Mouse (Mus musculus) lung, adult 2 months (tissue): ENCODE measurements at regions not wholly inside any gene's neighbourhood (a gene's known extent, or its start where the extent isn't known, plus 50 kb on each side); places are given as distances from the start of the nearest gene placed in this dataset.

Experiments
- DNase-seq: peaks from one replicate; pipeline ENCODE4 v3.0.0; 2022
- H3K4me1 ChIP-seq: fragments of 200-500 bp; 2 replicates; pipeline ENCODE4 v1.6.1; 2011; ENCODE audit warnings: low read length; ENCODE audit not compliant: control insufficient read depth, insufficient read depth
- H3K4me3 ChIP-seq: fragments of 200-500 bp; replicated peaks from 2 replicates; pipeline ENCODE3; 2011; ENCODE audit warnings: low read depth, mild to moderate bottlenecking, control low read depth, low read length; ENCODE audit errors: extremely low read depth
- CTCF ChIP-seq: fragments of 200-500 bp; IDR thresholded peaks from 2 replicates; pipeline ENCODE4 v1.5.1; 2011; ENCODE audit warnings: mild to moderate bottlenecking, low read length, control low read depth; ENCODE audit not compliant: insufficient read depth
- POLR2A ChIP-seq: fragments of 200-500 bp; IDR thresholded peaks from 2 replicates; pipeline ENCODE4 v1.6.1; 2011; ENCODE audit warnings: low read depth, mild to moderate bottlenecking, control low read depth, low read length, borderline replicate concordance; ENCODE audit errors: extremely low read depth
- WGBS: fragments of 180-500 bp; shearing (Covaris S2); methylation state at CpG from one replicate; pipeline ENCODE4 v1.1.7; 2018; 5-methylcytosine and 5-hydroxymethylcytosine counted together

DNA sequence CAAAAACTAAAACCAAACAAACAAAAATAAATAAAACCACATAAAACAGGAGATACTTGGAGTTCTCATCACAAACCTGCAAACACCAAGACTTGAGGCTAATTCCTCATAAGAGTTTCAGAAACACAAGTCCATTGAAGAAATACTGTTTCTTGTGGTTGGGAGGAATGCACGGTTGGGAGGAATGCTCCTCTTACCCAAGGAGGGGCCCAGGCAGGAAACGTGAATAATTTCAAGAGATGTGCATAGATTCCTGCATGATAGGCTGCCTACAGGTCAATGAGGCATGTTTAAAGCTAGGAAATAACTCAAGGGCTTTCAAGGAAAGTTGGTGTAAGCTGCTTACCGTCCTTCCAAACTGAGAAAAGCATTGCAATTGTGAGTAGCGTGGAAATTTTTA is 243.7 kb downstream of the Fam49a start:
- DNase-seq: no peak
- no peaks in the 10 kb centered on the region for H3K4me1 ChIP-seq
- 52% methylated on average over 4 of the region's 4 CpGs for WGBS
- no peak for TF ChIP-seq POLR2A
- no peak for TF ChIP-seq CTCF
- no peak overlapping the region for H3K4me3 ChIP-seq

DNA sequence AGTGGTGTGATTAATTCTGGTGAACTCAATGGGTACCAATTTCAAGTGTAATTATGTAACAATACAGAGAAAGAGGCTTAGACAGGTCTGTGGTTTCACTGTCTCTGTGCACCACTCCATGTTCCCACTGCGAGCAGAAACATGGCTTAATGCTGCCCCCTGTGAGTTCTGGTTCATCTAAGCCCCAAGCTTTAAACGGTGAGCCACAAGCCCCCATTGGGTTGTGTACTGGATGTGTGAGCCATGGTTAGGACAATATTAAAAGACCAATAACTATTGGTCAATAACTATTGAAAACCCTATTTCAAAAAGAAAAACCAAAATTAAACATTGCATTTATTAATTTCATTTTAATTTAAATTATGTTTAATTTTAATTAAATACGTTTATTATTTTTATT is 238.0 kb downstream of the Fam49a start:
- H3K4me3 ChIP-seq: no peak overlapping the region
- no peak for DNase-seq
- H3K4me1 ChIP-seq: peaks cover 2% of the 10 kb centered on the region; the same call in 1 of the 2 replicates
- WGBS: 72% methylated on average over 3 of the region's 3 CpGs
- TF ChIP-seq POLR2A (no peak), CTCF (no peak)

DNA sequence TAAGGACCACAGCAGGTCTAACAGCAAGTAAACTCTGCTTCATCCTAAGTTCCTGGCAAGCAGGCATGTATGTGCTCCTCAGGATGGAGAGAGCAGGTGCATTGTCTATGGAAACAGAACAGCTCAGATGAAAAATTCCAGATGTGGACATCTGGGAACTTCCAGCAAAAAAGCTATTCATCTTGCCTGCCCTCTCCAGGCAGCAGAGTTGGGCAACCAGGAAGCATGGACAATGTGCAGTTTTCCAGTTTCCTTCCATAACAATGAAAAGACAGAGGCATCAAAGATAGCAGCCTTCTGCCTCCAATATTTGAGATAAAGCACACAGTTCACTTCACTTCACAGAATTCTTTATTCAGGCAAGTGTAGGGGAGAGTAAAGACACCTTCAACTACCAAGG is 236.7 kb downstream of the Fam49a start:
- Histone ChIP-seq H3K4me1 (peaks cover 2% of the 10 kb centered on the region; the same call in 1 of the 2 replicates), H3K4me3 (no peak overlapping the region)
- DNase-seq: no peak
- TF ChIP-seq CTCF (no peak), POLR2A (no peak)

DNA sequence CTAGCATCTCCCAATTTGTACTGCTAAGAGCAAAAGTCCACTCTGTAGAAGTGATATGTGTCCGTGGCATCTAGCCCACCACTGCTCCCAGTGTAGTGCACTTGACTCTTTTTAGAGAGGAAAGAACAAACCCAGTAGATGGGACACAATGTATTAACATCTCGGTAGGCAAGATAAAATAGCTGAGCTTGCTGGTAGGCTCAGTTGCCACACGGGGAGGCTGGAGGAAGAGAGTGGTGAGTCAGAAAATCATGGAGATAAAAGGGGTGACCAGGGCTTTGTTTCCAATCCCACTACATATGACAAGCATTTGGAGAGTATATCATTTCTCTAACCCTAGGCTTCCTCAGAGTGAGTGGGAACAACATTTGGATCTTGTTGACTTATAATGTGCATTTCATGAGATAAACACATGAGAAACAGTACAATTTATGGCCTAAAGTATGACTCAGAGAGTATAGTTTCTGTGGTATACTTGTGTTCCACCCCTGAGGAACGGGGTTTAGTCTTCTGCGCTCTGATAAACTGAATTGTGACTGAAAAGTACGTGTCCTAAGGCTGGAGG is 235.4 kb downstream of the Fam49a start:
- DNase-seq: no peak
- WGBS: 65% methylated on average over 6 of the region's 6 CpGs
- no peak for TF ChIP-seq POLR2A
- TF ChIP-seq CTCF: no peak
- H3K4me3 ChIP-seq: no peak overlapping the region
- H3K4me1 ChIP-seq: peaks cover 2% of the 10 kb centered on the region; the same call in 1 of the 2 replicates

DNA sequence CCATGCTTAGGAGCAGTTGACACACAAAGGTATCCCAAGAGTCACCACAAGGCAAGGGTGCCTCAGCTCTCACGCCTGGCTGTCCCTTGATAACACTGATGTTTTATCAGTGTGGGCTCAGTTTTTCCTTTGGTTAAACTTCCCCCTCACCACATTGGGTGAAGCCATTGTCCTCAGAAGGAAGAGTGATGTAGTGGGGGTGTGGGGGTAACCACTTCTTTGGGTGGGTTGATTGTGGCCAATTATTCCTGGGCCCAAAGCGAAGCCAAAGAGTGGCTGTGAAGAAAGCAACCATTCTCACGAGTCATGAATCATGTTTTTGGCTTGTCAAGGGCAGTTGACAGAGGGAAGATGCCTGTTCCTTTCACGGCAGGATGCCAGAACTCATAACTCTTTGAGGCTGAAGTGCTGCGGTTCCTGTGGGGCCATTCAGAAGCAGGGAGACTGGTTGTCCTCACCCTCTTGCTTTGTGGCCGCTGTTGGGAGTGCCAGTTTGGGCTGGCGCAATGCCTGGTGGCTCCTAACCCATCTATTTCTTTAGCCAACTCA is 234.7 kb downstream of the Fam49a start:
- H3K4me3 ChIP-seq: no peak overlapping the region
- DNase-seq: peak; percentile 5
- WGBS: 27% methylated on average over 7 of the region's 7 CpGs
- TF ChIP-seq CTCF: no peak
- TF ChIP-seq POLR2A: no peak
- peaks cover 2% of the 10 kb centered on the region; the same call in 1 of the 2 replicates for H3K4me1 ChIP-seq

DNA sequence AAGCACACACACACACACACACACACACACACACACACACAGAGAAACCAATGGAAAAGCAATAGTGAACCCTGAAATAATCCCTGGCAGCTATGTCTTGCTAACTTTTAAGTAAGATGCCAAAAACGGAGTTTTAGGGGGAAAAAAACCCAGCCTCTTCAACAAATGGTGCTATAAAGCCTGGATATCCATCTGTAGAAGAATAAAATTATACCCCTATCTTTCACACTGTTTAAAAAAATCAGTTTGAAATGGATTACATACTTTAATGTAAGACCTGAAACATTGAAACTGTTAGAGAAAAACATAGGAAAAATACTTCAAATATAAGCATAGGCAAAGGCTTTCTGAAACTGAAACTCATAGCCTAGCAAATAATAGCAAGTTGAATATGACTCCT is 228.2 kb downstream of the Fam49a start:
- 64% methylated on average over 1 of the region's 1 CpGs for WGBS
- DNase-seq: no peak
- Histone ChIP-seq H3K4me1 (no peaks in the 10 kb centered on the region), H3K4me3 (no peak overlapping the region)
- TF ChIP-seq POLR2A (no peak), CTCF (no peak)

DNA sequence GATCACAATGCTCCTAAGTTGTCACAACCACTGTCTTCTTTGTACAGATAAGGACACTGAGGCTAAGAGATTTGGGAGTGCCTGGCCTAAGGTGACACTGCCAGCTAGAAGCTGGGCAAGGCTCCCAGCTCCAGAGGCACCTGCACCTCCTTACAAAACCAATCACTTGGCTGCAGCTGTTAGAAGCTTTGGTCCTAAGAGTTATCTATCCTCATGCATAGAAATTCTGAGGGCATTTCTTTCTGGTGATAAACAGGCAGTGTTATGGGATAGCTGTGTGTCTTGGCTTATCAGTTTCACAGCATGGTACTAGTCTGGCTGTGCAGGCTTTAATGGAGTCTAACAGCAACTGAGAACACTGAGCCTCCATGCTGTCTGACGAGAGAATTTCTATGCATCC is 226.2 kb downstream of the Fam49a start:
- Histone ChIP-seq H3K4me3 (no peak overlapping the region), H3K4me1 (no peaks in the 10 kb centered on the region)
- TF ChIP-seq CTCF (no peak), POLR2A (no peak)
- WGBS: 84% methylated on average over 1 of the region's 1 CpGs
- no peak for DNase-seq

DNA sequence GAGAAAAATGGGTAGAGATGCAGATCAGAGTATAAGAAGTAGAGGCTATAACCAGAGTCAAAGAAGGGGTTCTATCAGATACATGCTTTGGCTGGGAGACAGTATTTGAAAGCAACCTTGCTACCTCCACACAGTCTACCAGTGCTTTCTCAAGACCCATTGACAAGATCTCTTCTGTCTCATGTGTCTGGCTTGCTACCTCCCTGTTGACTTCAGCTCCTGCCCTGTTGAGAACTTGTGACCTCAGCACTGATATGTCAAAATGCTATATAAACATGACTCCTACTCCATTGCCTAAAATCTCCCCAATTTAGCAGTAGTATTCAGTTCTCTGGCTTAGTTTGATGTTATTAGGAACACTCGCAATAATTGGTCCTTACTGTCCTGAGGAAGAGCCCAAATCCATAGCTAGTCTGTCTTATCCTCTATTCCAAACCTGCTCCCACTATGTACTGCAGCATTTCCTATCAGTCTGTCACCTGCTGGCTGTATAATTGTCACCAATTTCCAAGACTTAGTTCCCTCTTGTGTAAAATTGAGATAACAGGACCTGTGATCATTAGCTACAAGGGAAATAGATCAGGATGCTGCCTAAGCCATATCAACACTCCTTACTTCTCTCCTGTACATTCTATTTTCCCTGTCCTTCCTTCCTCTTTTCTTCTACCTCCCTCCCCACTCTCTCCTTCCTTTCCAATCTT is 224.9 kb downstream of the Fam49a start:
- DNase-seq: no peak
- Histone ChIP-seq H3K4me3 (no peak overlapping the region), H3K4me1 (no peaks in the 10 kb centered on the region)
- 94% methylated on average over 1 of the region's 1 CpGs for whole genome bisulfite sequencing
- TF ChIP-seq POLR2A: no peak
- no peak for TF ChIP-seq CTCF

DNA sequence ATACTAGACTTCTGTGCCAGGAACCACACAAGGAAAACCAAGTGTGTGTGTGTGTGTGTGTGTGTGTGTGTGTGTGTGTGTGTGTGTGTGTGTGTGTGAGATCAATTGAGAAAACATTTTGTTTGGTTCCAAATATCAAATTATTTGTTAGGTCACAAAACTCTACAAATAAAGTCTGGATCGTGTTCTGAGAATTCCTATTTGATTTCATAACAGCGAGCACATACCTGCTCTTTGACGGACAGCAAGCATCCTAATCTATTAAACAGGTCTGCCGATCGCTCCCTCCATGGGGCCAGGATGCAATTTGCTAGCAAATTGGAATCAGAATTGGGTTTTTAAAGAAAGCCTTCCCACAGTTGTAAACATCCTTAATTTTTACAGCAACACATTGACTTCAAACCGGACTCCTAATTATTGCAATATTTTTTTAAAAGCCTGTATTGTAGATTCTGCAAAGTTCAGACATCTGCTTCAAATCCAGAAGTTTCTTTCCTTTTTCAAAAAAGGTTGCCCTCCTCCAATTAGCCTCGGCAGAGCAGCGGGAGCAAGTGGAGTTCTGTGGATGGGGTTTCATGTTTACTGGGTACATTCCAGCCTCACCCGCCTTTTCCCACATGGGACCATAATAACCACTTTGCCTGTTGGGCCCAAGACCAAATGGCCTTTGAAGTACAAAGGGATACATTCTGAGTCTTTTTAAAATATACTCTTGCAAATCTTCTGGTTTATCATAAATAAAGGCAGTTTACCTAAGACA is 223.2 kb downstream of the Fam49a start:
- Histone ChIP-seq H3K4me3 (no peak overlapping the region), H3K4me1 (no peaks in the 10 kb centered on the region)
- DNase-seq: no peak
- WGBS: 75% methylated on average over 9 of the region's 9 CpGs
- TF ChIP-seq POLR2A: no peak
- TF ChIP-seq CTCF: no peak
